Mouse (Mus musculus) neural tube, embryonic 14.5 days (tissue): ENCODE measurements around the gene Pde7b. TPM values are rescaled to one million over a fixed set of nuclear protein-coding genes. Genes with fewer than 3 reads are reported as not detected.
A peak's percentile ranks its signal among the peaks of the same experiment; 100 is the strongest.

Experiments
- ATAC-seq: fragments of 200-750 bp; cut with Nextera tagmentation; 2 replicates; pipeline ENCODE4 v1.8.0; 2017; ENCODE audit warnings: low read depth, mild to moderate bottlenecking, moderate TSS enrichment, moderate library complexity
- H3K27ac ChIP-seq: fragments of 300-500 bp; sonication (generic); 2 replicates; pipeline ENCODE4 v1.5.1; 2014; ENCODE audit warnings: low read depth, mild to moderate bottlenecking, control low read depth, low read length, moderate library complexity, mixed read lengths
- H3K27me3 ChIP-seq: fragments of 300-500 bp; sonication (generic); 2 replicates; pipeline ENCODE4 v1.6.1; 2014; ENCODE audit warnings: low read length; ENCODE audit not compliant: control insufficient read depth, insufficient read depth
- H3K36me3 ChIP-seq: fragments of 300-500 bp; sonication (generic); 2 replicates; pipeline ENCODE4 v1.6.1; 2014; ENCODE audit warnings: low read length, mixed read lengths; ENCODE audit not compliant: control insufficient read depth, insufficient read depth
- H3K4me1 ChIP-seq: fragments of 300-500 bp; sonication (generic); 2 replicates; pipeline ENCODE4 v1.6.1; 2014; ENCODE audit warnings: low read length; ENCODE audit not compliant: control insufficient read depth, insufficient read depth
- H3K4me2 ChIP-seq: fragments of 300-500 bp; sonication (generic); 2 replicates; pipeline ENCODE4 v1.6.1; 2014; ENCODE audit warnings: mild to moderate bottlenecking, low read depth, low read length, control low read depth
- H3K4me3 ChIP-seq: fragments of 300-500 bp; sonication (generic); 2 replicates; pipeline ENCODE4 v1.5.1; 2014; ENCODE audit warnings: low read depth, low read length, control low read depth, mixed read lengths
- H3K9ac ChIP-seq: fragments of 300-500 bp; sonication (generic); replicated peaks from 2 replicates; pipeline ENCODE4 v1.6.1; 2014; ENCODE audit warnings: low read depth, mild to moderate bottlenecking, control low read depth, low read length, mixed read lengths
- H3K9me3 ChIP-seq: fragments of 300-500 bp; sonication (generic); 2 replicates; pipeline ENCODE4 v1.6.1; 2016; ENCODE audit warnings: low read length; ENCODE audit not compliant: control insufficient read depth
- WGBS: fragments of 180-500 bp; shearing (Covaris S2); extraction: QIAGEN DNeasy Blood & Tissue Kit; methylation state at CpG from one replicate; pipeline ENCODE4 v1.1.7; 2014; 5-methylcytosine and 5-hydroxymethylcytosine counted together
- polyA plus RNA-seq: library from polyadenylated mRNA; unstranded; fragments of >200 nt; fragmentation: Nextera tagmentation; extraction: Ambion mirVana; gene quantifications from 2 replicates; pipeline ENCODE4 v1.2.1, GENCODE M21; 2014

The Pde7b gene
- polyA plus RNA-seq, 1 experiment from 2014 or later = 3.2 TPM

GRCm38 (mm10) chr10:20379071-20379735 lies 345.7 kb downstream of the Pde7b start:
- Histone ChIP-seq H3K27me3 (no peaks in the 10 kb centered on the region), H3K4me1 (no peaks in the 10 kb centered on the region), H3K27ac (no peak overlapping the region), H3K9ac (no peak overlapping the region), H3K4me3 (no peak overlapping the region), H3K9me3 (no peaks in the 10 kb centered on the region), H3K4me2 (no peak overlapping the region), H3K36me3 (no peaks in the 10 kb centered on the region)
- WGBS = 88% methylated on average over 9 of the region's 9 CpGs
- ATAC-seq = no peak

GRCm38 (mm10) chr10:20377621-20378020 lies 347.3 kb downstream of the Pde7b start:
- Histone ChIP-seq H3K4me2 (no peak overlapping the region), H3K4me3 (no peak overlapping the region), H3K4me1 (no peaks in the 10 kb centered on the region), H3K36me3 (no peaks in the 10 kb centered on the region), H3K9ac (no peak overlapping the region), H3K9me3 (no peaks in the 10 kb centered on the region), H3K27ac (no peak overlapping the region), H3K27me3 (no peaks in the 10 kb centered on the region)
- ATAC-seq = no peak
- WGBS = 93% methylated on average over 9 of the region's 9 CpGs

GRCm38 (mm10) chr10:20372046-20372445 lies 352.8 kb downstream of the Pde7b start:
- Histone ChIP-seq H3K27me3 (no peaks in the 10 kb centered on the region), H3K27ac (no peak overlapping the region), H3K36me3 (no peaks in the 10 kb centered on the region), H3K9me3 (0 out of 2 replicates have a peak, but pooled peaks cover 3% of the 10 kb centered on the region), H3K4me3 (no peak overlapping the region), H3K9ac (no peak overlapping the region), H3K4me1 (no peaks in the 10 kb centered on the region), H3K4me2 (no peak overlapping the region)
- 94% methylated on average over 5 of the region's 5 CpGs for WGBS
- no peak for ATAC-seq

- Histone ChIP-seq H3K36me3 (no peaks in the 10 kb centered on the region), H3K4me2 (no peak overlapping the region), H3K9ac (no peak overlapping the region), H3K4me3 (no peak overlapping the region), H3K27ac (no peak overlapping the region), H3K27me3 (no peaks in the 10 kb centered on the region), H3K4me1 (no peaks in the 10 kb centered on the region), H3K9me3 (0 out of 2 replicates have a peak, but pooled peaks cover 3% of the 10 kb centered on the region)
- WGBS = 84% methylated on average over 4 of the region's 4 CpGs
- peak; percentile 33; the same call in 1 of the 2 replicates for ATAC-seq
Measured at GRCm38 (mm10) chr10:20362450-20363118, 362.3 kb downstream of the Pde7b start.

GRCm38 (mm10) chr10:20361542-20362449 lies 363.1 kb downstream of the Pde7b start:
- peak; percentile 71; the same call in 1 of the 2 replicates for ATAC-seq
- no peak overlapping the region for H3K4me3 ChIP-seq
- H3K27ac ChIP-seq = no peak overlapping the region

GRCm38 (mm10) chr10:20348894-20349293 lies 376.0 kb downstream of the Pde7b start:
- no peak for ATAC-seq
- H3K36me3 ChIP-seq = peaks cover 13% of the 10 kb centered on the region
- no peak overlapping the region for H3K9ac ChIP-seq

More at GRCm38 (mm10) chr10:20361542-20362449, 363.1 kb downstream of the Pde7b start:
- no peaks in the 10 kb centered on the region for H3K36me3 ChIP-seq
- no peaks in the 10 kb centered on the region for H3K27me3 ChIP-seq
- H3K9ac ChIP-seq = no peak overlapping the region
- no peaks in the 10 kb centered on the region for H3K4me1 ChIP-seq
- no peak overlapping the region for H3K4me2 ChIP-seq
- no peaks in the 10 kb centered on the region for H3K9me3 ChIP-seq
- WGBS = 59% methylated on average over 10 of the region's 10 CpGs

More at GRCm38 (mm10) chr10:20348894-20349293, 376.0 kb downstream of the Pde7b start:
- H3K9me3 ChIP-seq = no peaks in the 10 kb centered on the region
- no peak overlapping the region for H3K4me2 ChIP-seq
- 0 out of 2 replicates have a peak, but pooled peaks cover 6% of the 10 kb centered on the region for H3K4me1 ChIP-seq
- no peak overlapping the region for H3K4me3 ChIP-seq
- H3K27me3 ChIP-seq = no peaks in the 10 kb centered on the region
- WGBS = 92% methylated on average over 2 of the region's 2 CpGs
- no peak overlapping the region for H3K27ac ChIP-seq

Other genes with a start within 250 kb of the Pde7b start
- 130 and 150 TPM in 2 replicates for gene Ahi1, start 227.5 kb upstream of the Pde7b start, polyA plus RNA-seq